Mouse (Mus musculus) embryonic fibroblast, embryonic 13.5 days (primary cell): ENCODE measurements around the gene Atxn2l. TPM values are rescaled to one million over a fixed set of nuclear protein-coding genes. Genes with fewer than 3 reads are reported as not detected.

Experiments
- H3K27ac ChIP-seq: 2 replicates; pipeline ENCODE4 v1.5.1; 2012; ENCODE audit warnings: low read length, control low read depth, inconsistent platforms; ENCODE audit not compliant: insufficient read depth
- H3K4me1 ChIP-seq: 2 replicates; pipeline ENCODE4 v1.6.1; 2011; ENCODE audit warnings: low read length; ENCODE audit not compliant: control insufficient read depth, insufficient read depth
- H3K4me3 ChIP-seq: 2 replicates; pipeline ENCODE4 v1.5.1; 2011; ENCODE audit warnings: mild to moderate bottlenecking, control low read depth, low read length; ENCODE audit not compliant: insufficient read depth
- CTCF ChIP-seq: IDR thresholded peaks from 2 replicates; pipeline ENCODE4 v1.5.1; 2011; ENCODE audit warnings: mild to moderate bottlenecking, control low read depth, low read length, moderate library complexity, borderline replicate concordance; ENCODE audit not compliant: insufficient read depth
- POLR2A ChIP-seq: IDR thresholded peaks from 2 replicates; pipeline ENCODE4 v1.6.1; 2011; ENCODE audit warnings: low read depth, mild to moderate bottlenecking, control low read depth, low read length, moderate library complexity
- polyA plus RNA-seq: library from polyadenylated mRNA; stranded (reverse); fragments of >200 nt; gene quantifications from 2 replicates; pipeline ENCODE4 v1.2.4, GENCODE M21; 2011; ENCODE audit warnings: low read depth; ENCODE audit not compliant: missing spikeins, insufficient read length

The Atxn2l gene
- polyA plus RNA-seq, 1 experiment: 149 TPM

GRCm38 (mm10) chr7:126518261-126518941 lies 15.2 kb upstream of the Atxn2l start:
- Histone ChIP-seq H3K27ac (no peak overlapping the region), H3K4me1 (no peaks in the 10 kb centered on the region), H3K4me3 (no peak overlapping the region)
- no peak for TF ChIP-seq POLR2A

DNA sequence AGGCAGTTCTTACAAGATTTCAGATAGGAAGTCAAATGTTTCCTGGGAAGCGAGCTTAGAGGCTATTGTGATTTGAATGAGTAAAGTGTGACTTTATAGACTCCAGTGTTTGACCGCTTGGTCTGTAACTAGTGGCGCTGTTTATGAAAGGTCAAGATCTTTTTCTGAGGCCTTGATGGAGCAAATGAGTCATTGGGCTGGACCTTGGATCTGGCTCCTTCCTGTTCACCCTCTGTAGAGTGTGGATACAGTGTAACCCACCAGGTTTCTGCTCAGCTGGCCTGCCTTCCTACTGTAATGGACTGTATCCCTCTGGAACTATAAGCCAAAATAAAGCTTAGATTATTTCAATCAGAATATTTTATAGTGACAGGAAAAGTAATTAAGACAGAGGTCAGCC lies 8.1 kb upstream of the Atxn2l start:
- no peaks in the 10 kb centered on the region; the same call in 1 of the 2 replicates for H3K4me1 ChIP-seq
- H3K4me3 ChIP-seq: no peak overlapping the region
- H3K27ac ChIP-seq: no peak overlapping the region
- no peak for TF ChIP-seq CTCF
- no peak for TF ChIP-seq POLR2A

- no peak overlapping the region for H3K4me3 ChIP-seq
- H3K4me1 ChIP-seq: no peaks in the 10 kb centered on the region; the same call in 1 of the 2 replicates
- no peak for TF ChIP-seq CTCF
- no peak for TF ChIP-seq POLR2A
- H3K27ac ChIP-seq: no peak overlapping the region
Observed at GRCm38 (mm10) chr7:126507126-126507778, 4.0 kb upstream of the Atxn2l start.

GRCm38 (mm10) chr7:126504913-126505312 lies 1.7 kb upstream of the Atxn2l start:
- no peaks in the 10 kb centered on the region; the same call in 1 of the 2 replicates for H3K4me1 ChIP-seq
- no peak overlapping the region for H3K4me3 ChIP-seq
- no peak overlapping the region for H3K27ac ChIP-seq
- TF ChIP-seq CTCF (no peak), POLR2A (no peak)

- TF ChIP-seq POLR2A (no peak), CTCF (no peak)
- Histone ChIP-seq H3K27ac (peak overlapping the region; percentile 98), H3K4me1 (no peaks in the 10 kb centered on the region; the same call in 1 of the 2 replicates), H3K4me3 (peak overlapping the region; percentile 99)
Observed at GRCm38 (mm10) chr7:126502751-126503150, 486 bp downstream of the Atxn2l start.

DNA sequence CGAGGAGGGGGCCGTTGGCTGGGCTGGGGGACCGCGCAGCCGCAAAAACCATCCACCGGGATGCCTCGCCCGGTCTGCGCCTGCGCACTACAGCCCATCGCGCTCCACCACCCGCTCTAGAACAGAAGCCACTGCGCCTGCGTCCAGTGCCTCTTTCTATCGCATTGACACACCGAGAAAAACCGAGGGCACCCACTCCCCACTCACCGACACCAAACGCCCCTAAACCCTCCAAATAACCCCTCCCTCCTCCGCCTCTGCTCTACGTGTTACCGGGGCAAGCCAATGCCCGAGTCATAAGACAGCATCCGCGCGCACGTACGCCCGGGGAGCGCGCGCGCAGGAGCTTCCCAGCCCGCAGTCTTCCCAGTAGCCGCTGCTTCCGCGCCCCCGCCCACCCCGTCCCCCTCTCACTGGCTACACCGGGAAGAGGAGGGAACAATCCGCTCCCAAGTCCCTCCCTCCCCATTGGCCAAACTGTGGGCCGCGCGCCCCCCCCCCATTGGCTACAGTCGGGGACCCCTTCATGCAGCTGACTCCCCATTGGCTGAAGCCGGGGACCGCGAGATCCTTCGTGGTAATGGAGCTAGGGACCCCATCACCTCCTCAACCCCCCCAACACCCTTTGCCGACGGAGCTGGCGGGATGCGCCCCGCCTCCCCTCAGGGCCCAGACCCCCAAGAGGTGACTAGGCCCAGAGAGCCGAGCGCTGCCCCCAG lies 1.1 kb downstream of the Atxn2l start:
- peak overlapping the region; percentile 99 for H3K4me3 ChIP-seq
- no peaks in the 10 kb centered on the region for H3K4me1 ChIP-seq
- TF ChIP-seq POLR2A: peak; percentile 53
- TF ChIP-seq CTCF: no peak
- H3K27ac ChIP-seq: peak overlapping the region; percentile 98

DNA sequence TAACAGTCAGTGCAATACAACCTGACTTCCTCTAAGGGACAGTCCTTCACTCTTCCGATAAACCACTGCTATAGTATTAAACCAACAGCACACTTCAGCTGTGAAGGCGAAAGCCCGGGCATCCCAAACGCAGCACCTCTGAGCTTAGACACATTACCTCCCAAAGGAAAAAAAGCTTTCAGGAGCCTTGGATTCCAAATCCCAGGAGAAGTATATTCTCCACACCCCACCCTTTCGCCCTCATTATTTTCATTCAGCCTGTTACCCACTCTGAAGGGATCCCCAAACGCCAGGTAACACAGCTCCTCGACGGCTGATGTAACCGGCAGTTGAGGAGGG lies 1.6 kb downstream of the Atxn2l start:
- H3K27ac ChIP-seq: peak overlapping the region; percentile 98
- no peaks in the 10 kb centered on the region for H3K4me1 ChIP-seq
- no peak; the same call in 1 of the 2 replicates for TF ChIP-seq POLR2A
- TF ChIP-seq CTCF: no peak
- peak overlapping the region; percentile 91 for H3K4me3 ChIP-seq

GRCm38 (mm10) chr7:126499416-126499815 lies 3.8 kb downstream of the Atxn2l start:
- H3K27ac ChIP-seq: no peak overlapping the region
- H3K4me3 ChIP-seq: no peak overlapping the region
- no peak for TF ChIP-seq POLR2A
- no peak for TF ChIP-seq CTCF
- H3K4me1 ChIP-seq: no peaks in the 10 kb centered on the region

DNA sequence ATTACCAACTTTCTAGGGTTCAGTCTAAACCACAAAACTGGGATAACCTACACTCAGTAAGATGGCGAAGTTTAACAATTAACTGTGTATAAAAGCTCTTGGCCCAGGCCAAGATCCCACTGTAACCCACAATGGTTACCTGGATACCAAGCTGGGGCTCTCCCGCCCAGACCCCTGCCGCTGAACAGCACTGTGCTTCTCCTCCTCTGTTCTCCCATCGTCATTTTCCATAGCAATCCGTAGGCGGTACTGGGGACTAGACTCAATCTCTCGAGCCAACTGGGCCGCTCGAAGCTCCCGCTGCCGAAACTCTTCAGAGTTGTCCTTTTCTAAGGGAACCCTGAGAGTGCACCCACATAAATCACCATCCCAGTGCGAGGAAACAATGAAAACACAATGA lies 5.3 kb downstream of the Atxn2l start:
- Histone ChIP-seq H3K4me3 (no peak overlapping the region), H3K27ac (no peak overlapping the region), H3K4me1 (no peaks in the 10 kb centered on the region)
- no peak for TF ChIP-seq POLR2A
- TF ChIP-seq CTCF: no peak

GRCm38 (mm10) chr7:126496475-126496874 lies 6.8 kb downstream of the Atxn2l start:
- Histone ChIP-seq H3K4me3 (no peak overlapping the region), H3K4me1 (no peaks in the 10 kb centered on the region), H3K27ac (no peak overlapping the region)
- TF ChIP-seq POLR2A (no peak), CTCF (no peak)
